Mouse (Mus musculus) lung, adult 18-20 months (tissue): Measurements from ENCODE around the gene Tmem242.

Experiments
- DNase-seq, 2 experiments: peaks; one replicate each; pipeline ENCODE4 v3.0.0; 2022; ENCODE audit warnings: mixed read lengths in 2 of 2

The Tmem242 gene

GRCm38 (mm10) chr17:5372951-5373350 is 67.1 kb downstream of the Tmem242 start:
- DNase-seq: no peak

DNA sequence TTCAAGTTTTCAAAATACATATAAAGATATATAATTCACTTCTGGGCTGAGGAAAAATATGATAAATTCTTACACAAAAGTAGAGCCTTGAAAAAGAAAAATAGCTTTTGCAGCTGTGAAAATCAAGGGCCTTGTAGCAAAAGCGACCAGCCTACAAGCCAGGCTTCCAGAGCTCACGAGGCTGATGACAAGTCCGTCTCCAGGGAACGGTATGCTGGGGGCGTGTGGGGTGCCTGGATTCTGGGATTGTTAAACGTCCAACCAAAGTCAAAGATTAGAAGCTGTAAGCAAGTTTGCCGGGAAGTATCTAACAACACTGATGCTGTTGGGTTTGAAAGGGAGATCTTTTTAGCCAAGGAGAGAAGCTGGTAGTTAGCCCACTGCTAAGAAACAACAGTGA is 68.5 kb downstream of the Tmem242 start:
- DNase-seq: no peak

GRCm38 (mm10) chr17:5371032-5371431 is 69.0 kb downstream of the Tmem242 start:
- no peak for DNase-seq

GRCm38 (mm10) chr17:5365992-5366398 is 74.1 kb downstream of the Tmem242 start:
- DNase-seq: no peak
